Mouse (Mus musculus) G1E (cell line): ENCODE data around the gene Hspb2.

Source experiments
- CTCF ChIP-seq: IDR thresholded peaks from 2 replicates; pipeline ENCODE4 v1.5.1; 2012; ENCODE audit warnings: low read depth, low read length, inconsistent platforms, mixed read lengths
- GATA1 ChIP-seq: IDR thresholded peaks from 2 replicates; pipeline ENCODE4 v1.6.1; 2012; ENCODE audit warnings: borderline replicate concordance, low read length, inconsistent platforms, mixed read lengths
- GATA2 ChIP-seq: IDR thresholded peaks from 2 replicates; pipeline ENCODE4 v1.6.1; 2012; ENCODE audit warnings: low read depth, low read length, inconsistent platforms, borderline replicate concordance
- POLR2AphosphoS5 ChIP-seq: IDR thresholded peaks from 2 replicates; pipeline ENCODE4 v1.6.1; 2012; ENCODE audit warnings: low read depth, low read length, inconsistent platforms; ENCODE audit not compliant: insufficient replicate concordance
- TAL1 ChIP-seq: conservative IDR thresholded peaks from 2 replicates; pipeline ENCODE4 v1.6.1; 2012; ENCODE audit warnings: low read depth, low read length, inconsistent platforms, mixed read lengths

GRCm38 (mm10) chr9:50797641-50798040 lies 45.5 kb upstream of the Hspb2 start:
- TF ChIP-seq CTCF, result no peak
- TF ChIP-seq TAL1, result no peak
- TF ChIP-seq POLR2AphosphoS5, result no peak
- TF ChIP-seq GATA1, result no peak
- TF ChIP-seq GATA2, result no peak
